Comparison of ENCODE assay signal across 16 mouse cellular contexts in the genomic region with DNA sequence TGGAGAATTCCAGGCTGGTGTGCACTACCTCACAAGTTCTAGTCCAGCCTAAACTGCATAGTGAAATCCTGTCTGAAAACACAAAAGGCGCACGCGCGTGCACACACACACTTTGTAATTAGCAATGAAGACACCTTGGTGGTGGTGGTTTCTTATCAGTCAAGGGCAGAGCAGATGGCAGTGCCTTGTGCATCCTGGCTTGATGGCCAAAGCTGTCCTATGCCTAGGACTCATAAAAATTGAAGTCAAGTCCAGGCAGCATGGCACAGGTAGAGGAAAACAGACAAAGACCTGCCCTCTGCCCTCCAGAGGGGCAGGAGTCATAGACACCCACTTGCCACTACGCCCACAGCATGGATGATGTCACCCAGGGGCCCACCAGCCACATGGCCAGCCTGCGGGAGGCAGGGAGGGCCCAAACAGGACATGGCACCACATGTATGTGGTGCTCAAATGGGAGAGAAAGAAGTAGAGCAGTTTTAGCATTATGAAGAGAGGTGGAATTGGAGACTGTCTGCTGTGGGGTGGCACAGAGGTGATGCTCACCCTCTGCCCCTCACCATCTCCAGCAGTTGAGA. TPM values are rescaled to one million over a fixed set of nuclear protein-coding genes. Genes with fewer than 3 reads are reported as not detected.
DNase-seq lines count a peak whose midpoint lies in the region; ATAC-seq and TF ChIP-seq lines count a peak whose summit lies in the region.
"Had no signal": no experiment of that assay in that cellular context is flagged by ENCODE, and none has a peak within 500 bp of the region (broad histone marks: within the 10 kb centered on the region; RNA-seq: fewer than 3 reads in every experiment).

No protein-coding gene starts in this region.

- no peak overlapping the region for H3K4me2 ChIP-seq in midbrain, embryonic 11.5 days
- no peak overlapping the region for H3K4me2 ChIP-seq in midbrain, postnatal 0 days (ENCODE audit: low read depth, low read length, poor library complexity, severe bottlenecking)
- H3K4me2 ChIP-seq in liver, embryonic 11.5 days, result 0 out of 2 replicates have a peak overlapping the region, but pooled peaks have one; percentile 9
- H3K4me2 ChIP-seq: forebrain, embryonic 15.5 days; hindbrain, embryonic 13.5 days; limb, embryonic 15.5 days; midbrain, embryonic 15.5 days had no signal

- no peak for TF ChIP-seq CTCF in midbrain, postnatal 0 days (IDR thresholded peaks at IDR 0.05)

- no peaks in the 10 kb centered on the region for H3K27me3 ChIP-seq in midbrain, embryonic 11.5 days (ENCODE audit: control insufficient read depth, insufficient read depth, low read length)
- H3K27me3 ChIP-seq in midbrain, postnatal 0 days (ENCODE audit: insufficient read depth, low read length), result no peaks in the 10 kb centered on the region
- no peaks in the 10 kb centered on the region for H3K27me3 ChIP-seq in erythroblast, embryonic 14.5 days (ENCODE audit: control insufficient read depth)
- no peaks in the 10 kb centered on the region for H3K27me3 ChIP-seq in liver, embryonic 11.5 days (replicated peaks; ENCODE audit: control insufficient read depth, insufficient read depth, low read length)
- H3K27me3 ChIP-seq: forebrain, embryonic 15.5 days; hindbrain, embryonic 13.5 days; limb, embryonic 15.5 days; midbrain, embryonic 15.5 days had no signal

- no peaks in the 10 kb centered on the region for H3K36me3 ChIP-seq in midbrain, embryonic 11.5 days (ENCODE audit: control insufficient read depth, insufficient read depth, low read length)
- no peaks in the 10 kb centered on the region for H3K36me3 ChIP-seq in midbrain, postnatal 0 days (ENCODE audit: insufficient read depth, low read length)
- peaks cover 29% of the 10 kb centered on the region for H3K36me3 ChIP-seq in erythroblast, embryonic 14.5 days (ENCODE audit: control insufficient read depth)
- no peaks in the 10 kb centered on the region for H3K36me3 ChIP-seq in liver, embryonic 11.5 days (ENCODE audit: control insufficient read depth, insufficient read depth, low read length)
- H3K36me3 ChIP-seq: forebrain, embryonic 15.5 days; hindbrain, embryonic 13.5 days; midbrain, embryonic 15.5 days had no signal

- H3K4me3 ChIP-seq in midbrain, embryonic 11.5 days (ENCODE audit: low read depth, low read length), result no peak overlapping the region
- H3K4me3 ChIP-seq in midbrain, postnatal 0 days (ENCODE audit: low read depth, low read length), result no peak overlapping the region
- H3K4me3 ChIP-seq in erythroblast, embryonic 14.5 days (replicated peaks), result peak overlapping the region; percentile 18
- no peak overlapping the region for H3K4me3 ChIP-seq in liver, embryonic 11.5 days (ENCODE audit: low read depth, low read length)
- H3K4me3 ChIP-seq: forebrain, embryonic 15.5 days; heart, adult 2 months; hindbrain, embryonic 13.5 days; limb, embryonic 15.5 days; midbrain, embryonic 15.5 days had no signal

- H3K9me3 ChIP-seq in midbrain, embryonic 11.5 days (ENCODE audit: control insufficient read depth, low read length), result no peaks in the 10 kb centered on the region
- H3K9me3 ChIP-seq in midbrain, postnatal 0 days (ENCODE audit: low read length), result no peaks in the 10 kb centered on the region
- no peaks in the 10 kb centered on the region for H3K9me3 ChIP-seq in erythroblast, embryonic 14.5 days (ENCODE audit: control insufficient read depth, low read length)
- H3K9me3 ChIP-seq in liver, embryonic 11.5 days (ENCODE audit: control insufficient read depth, low read length), result no peaks in the 10 kb centered on the region
- H3K9me3 ChIP-seq: forebrain, embryonic 15.5 days; hindbrain, embryonic 13.5 days; limb, embryonic 15.5 days; midbrain, embryonic 15.5 days had no signal

- DNase-seq in midbrain, embryonic 11.5 days (ENCODE audit: low spot score, missing footprints), result no peak
- no peak for DNase-seq in midbrain, postnatal 0 days (ENCODE audit: low spot score)
- no peak for DNase-seq in liver, embryonic 11.5 days (ENCODE audit: low spot score)
- DNase-seq in embryo, embryonic 11 days, result no peak
- no peak for DNase-seq in urinary bladder, adult 18-20 months (ENCODE audit: low spot score in 2 of 2)
- no peak for DNase-seq in urinary bladder, postnatal 4 days (ENCODE audit: low spot score in 2 of 2)
- DNase-seq: cerebellum, adult 9-11 months; heart, adult 2 months; lung, postnatal 36 days; right cerebral cortex, postnatal 14 days had no signal

- no peak overlapping the region for H3K9ac ChIP-seq in midbrain, embryonic 11.5 days (ENCODE audit: low read length)
- H3K9ac ChIP-seq in midbrain, postnatal 0 days (replicated peaks; ENCODE audit: low read length, poor library complexity, severe bottlenecking), result no peak overlapping the region
- no peak overlapping the region for H3K9ac ChIP-seq in liver, embryonic 11.5 days (ENCODE audit: low read depth, low read length)
- H3K9ac ChIP-seq: forebrain, embryonic 15.5 days; hindbrain, embryonic 13.5 days; limb, embryonic 15.5 days; midbrain, embryonic 15.5 days had no signal

- H3K4me1 ChIP-seq in midbrain, embryonic 11.5 days (ENCODE audit: control insufficient read depth, insufficient read depth, low read length), result peaks cover 10% of the 10 kb centered on the region
- H3K4me1 ChIP-seq in midbrain, postnatal 0 days (ENCODE audit: insufficient read depth, low read length), result peaks cover 4% of the 10 kb centered on the region; the same call in 1 of the 2 replicates
- H3K4me1 ChIP-seq in erythroblast, embryonic 14.5 days (ENCODE audit: control insufficient read depth), result peaks cover 58% of the 10 kb centered on the region
- peaks cover 47% of the 10 kb centered on the region for H3K4me1 ChIP-seq in liver, embryonic 11.5 days (replicated peaks; ENCODE audit: control insufficient read depth, insufficient read depth, low read length)

- WGBS in midbrain, embryonic 11.5 days, result 94% methylated on average over 6 of the region's 6 CpGs
- WGBS in midbrain, postnatal 0 days, result 93% methylated on average over 6 of the region's 6 CpGs
- 72% methylated on average over 6 of the region's 6 CpGs for WGBS in liver, embryonic 11.5 days

- ATAC-seq in midbrain, embryonic 11.5 days (ENCODE audit: low FRiP score), result 0 out of 2 replicates have a peak, but pooled peaks have one; percentile 14
- no peak for ATAC-seq in midbrain, postnatal 0 days (ENCODE audit: low FRiP score)
- peak; percentile 77 for ATAC-seq in liver, embryonic 11.5 days (replicated peaks; ENCODE audit: low FRiP score)
- peak; percentile 77 for ATAC-seq in megakaryocyte progenitor cell, adult 5-6 weeks (replicated peaks; ENCODE audit: poor library complexity)
- ATAC-seq: forebrain, embryonic 15.5 days had no signal

- H3K27ac ChIP-seq in midbrain, embryonic 11.5 days (ENCODE audit: low read depth, low read length), result no peak overlapping the region
- H3K27ac ChIP-seq in midbrain, postnatal 0 days (ENCODE audit: low read depth, low read length), result no peak overlapping the region
- no peak overlapping the region for H3K27ac ChIP-seq in liver, embryonic 11.5 days (ENCODE audit: low read depth, low read length)
- H3K27ac ChIP-seq: forebrain, embryonic 15.5 days; heart, adult 2 months; hindbrain, embryonic 13.5 days; limb, embryonic 15.5 days; midbrain, embryonic 15.5 days had no signal

RNA-seq across cellular contexts. Expression of gene Stt3b, which starts 9.1 kb away (rescaled TPM):
- polyA plus RNA-seq in midbrain, embryonic 11.5 days (2014; fragmentation: Nextera tagmentation; extraction: Ambion mirVana), result 107 and 112 TPM in 2 replicates
- total RNA-seq in midbrain, postnatal 0 days (2014; rRNA removed), result 93.4 and 94.0 TPM in 2 replicates
- polyA plus RNA-seq in midbrain, postnatal 0 days (2015; fragmentation: Nextera tagmentation; extraction: Ambion mirVana), result 50.9 and 56.6 TPM in 2 replicates
- 1.1 and 1.9 TPM in 2 replicates for polyA plus RNA-seq in erythroblast, embryonic 14.5 days (2012)
- 113 and 130 TPM in 2 replicates for polyA plus RNA-seq in liver, embryonic 11.5 days (2014; fragmentation: Nextera tagmentation; extraction: Ambion mirVana)
- 154 and 159 TPM in 2 replicates for total RNA-seq in megakaryocyte progenitor cell, adult 5-6 weeks (2015)
- 111 and 123 TPM in 2 replicates for total RNA-seq in megakaryocyte progenitor cell, adult 5-6 weeks (2017)

Comparison
In these comparisons a context has a peak if more than half of its experiments do, and no peak if none do; other contexts are left out.
1. RNA of gene Stt3b, which starts 9.1 kb away (polyA plus RNA-seq): 113 to 130 TPM in liver, embryonic 11.5 days, 107 to 112 TPM in midbrain, embryonic 11.5 days and 50.9 to 56.6 TPM in midbrain, postnatal 0 days; 1.1 to 1.9 TPM in erythroblast, embryonic 14.5 days; every median in the first group is over 10 times any median in the second.